Mouse (Mus musculus) MEL-GATA-1-ER (cell line): Measurements from ENCODE around the gene Vps4b.

Experiments
- DNase-seq: peaks from one replicate; pipeline ENCODE4 v3.0.0-alpha.2; 2012; ENCODE audit warnings: low read depth; ENCODE audit errors: extremely low read depth

Gene Vps4b

DNA sequence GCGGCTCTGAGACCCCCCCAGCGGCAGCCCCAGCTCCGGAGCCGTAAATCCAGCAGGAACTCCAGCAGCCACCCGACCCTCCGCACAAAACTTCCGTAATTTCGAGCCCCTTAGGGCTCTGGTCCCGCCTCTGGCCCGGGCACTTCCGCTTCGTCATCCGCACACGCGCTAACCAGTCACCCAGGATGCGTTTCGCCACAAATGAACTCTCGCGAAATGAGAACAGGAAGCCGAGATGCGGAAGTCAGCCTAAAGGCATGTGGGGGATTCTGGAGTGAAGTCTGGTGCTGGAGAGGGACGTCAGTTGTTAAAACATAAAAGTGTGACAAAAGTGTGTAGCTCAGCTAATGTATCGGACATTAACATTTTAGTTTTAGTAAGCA lies at the start of gene Vps4b:
Gene Vps4b, minus strand, starts transcription at position 187 of the 383 bp plus-strand sequence.
- peak; percentile 99 for DNase-seq

- DNase-seq: peak; percentile 32
These were observed 32.3 kb upstream of the Vps4b start for GRCm38 (mm10) chr1:106828784-106829183.

DNA sequence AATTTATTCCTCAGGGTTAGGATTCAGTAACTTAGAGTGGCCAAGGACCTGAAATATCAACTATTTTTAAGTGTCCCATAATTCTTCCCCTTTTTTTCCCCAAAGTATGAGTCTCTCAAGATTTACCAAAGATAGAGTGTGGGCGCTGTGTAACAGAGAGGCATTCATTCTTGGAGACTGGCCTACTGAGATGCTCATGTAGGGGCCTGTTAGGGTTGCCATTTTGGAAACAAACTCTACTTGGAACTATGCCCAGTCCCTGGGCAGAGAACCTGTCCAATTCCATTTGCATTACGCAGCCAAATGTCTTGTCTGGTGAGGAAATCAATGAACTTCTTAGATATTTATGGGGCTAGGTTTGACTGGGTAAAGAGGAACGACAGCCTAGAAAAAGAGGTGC lies 25.8 kb upstream of the Vps4b start:
- DNase-seq: no peak

DNA sequence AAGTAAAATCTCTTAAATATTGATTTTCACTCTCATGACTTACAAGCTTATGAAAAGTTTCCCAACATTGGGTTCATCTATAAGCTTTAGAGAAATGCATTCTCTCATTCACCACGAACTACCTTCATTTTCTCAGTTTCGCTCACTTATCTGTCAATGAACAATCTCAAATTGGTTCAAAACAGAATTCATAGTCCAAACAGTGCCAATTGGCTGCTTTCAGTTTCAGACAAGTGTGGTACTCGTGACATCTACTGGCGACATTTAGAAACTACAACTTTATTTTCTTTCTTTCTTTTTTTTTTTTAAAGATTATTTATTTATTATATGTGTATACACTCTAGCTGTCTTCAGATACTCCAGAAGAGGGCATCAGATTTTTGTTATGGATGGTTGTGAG lies 21.8 kb upstream of the Vps4b start:
- peak; percentile 66 for DNase-seq

- DNase-seq: no peak
These were observed 20.2 kb upstream of the Vps4b start for GRCm38 (mm10) chr1:106816766-106817165.

DNA sequence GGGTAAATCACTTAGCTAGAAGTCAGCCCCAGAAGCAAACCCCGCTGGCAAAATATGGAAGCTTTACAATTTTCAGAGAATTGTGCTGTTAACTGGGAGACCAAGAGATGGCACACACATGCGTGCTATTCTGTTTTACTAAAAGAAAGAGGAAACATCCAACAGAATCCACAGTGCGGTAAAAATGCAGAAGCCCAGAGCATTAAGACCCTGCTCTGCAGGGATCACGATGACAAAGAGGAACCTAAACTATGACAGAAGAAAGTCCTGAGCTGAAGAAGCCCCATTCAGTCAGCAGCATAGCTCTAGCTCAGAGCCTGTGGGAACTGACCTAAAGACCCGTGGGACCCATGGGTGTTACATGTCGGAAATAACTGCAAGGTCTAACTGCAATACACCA lies 18.7 kb upstream of the Vps4b start:
- peak; percentile 79 for DNase-seq

DNA sequence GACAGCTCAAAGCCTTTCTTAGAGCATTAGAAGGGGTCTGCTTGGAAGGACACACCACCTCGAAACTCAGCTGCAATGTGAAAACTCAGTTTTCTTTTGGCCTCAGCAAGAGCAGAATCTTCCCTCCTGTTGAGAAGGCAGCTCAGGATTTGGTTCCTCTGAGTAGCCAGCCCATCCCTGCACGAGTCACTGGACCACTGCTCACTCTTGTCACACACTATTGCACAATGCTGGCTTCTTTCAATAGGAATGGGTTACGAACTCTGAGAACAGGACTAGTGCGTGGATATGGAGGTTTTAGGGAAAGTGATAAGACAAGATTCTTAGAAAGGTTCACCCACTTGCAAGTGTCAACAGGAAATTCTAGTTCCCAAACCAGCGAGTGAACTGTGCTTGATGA lies 18.3 kb upstream of the Vps4b start:
- DNase-seq: no peak

DNA sequence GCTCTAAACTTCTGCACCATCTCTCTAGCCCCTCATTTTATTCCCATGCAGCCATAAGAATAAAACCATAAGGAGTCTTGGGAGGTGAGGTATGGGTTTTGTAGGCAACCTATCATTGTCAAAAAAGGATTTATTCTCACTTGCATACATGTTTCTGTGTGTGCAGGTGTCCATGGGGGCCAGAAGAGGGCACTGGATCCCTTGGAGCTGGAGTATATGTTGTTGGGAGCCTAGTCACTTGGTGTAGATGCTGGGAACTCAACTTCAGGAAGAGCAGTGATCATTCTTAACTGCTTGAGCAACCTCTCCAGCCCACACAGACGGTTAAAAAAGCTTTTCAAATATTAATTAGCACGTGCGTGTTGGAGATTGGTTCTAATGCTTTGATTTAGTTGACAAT lies 3.4 kb upstream of the Vps4b start:
- DNase-seq: no peak

GRCm38 (mm10) chr1:106799406-106799805 lies 2.9 kb upstream of the Vps4b start:
- no peak for DNase-seq

DNA sequence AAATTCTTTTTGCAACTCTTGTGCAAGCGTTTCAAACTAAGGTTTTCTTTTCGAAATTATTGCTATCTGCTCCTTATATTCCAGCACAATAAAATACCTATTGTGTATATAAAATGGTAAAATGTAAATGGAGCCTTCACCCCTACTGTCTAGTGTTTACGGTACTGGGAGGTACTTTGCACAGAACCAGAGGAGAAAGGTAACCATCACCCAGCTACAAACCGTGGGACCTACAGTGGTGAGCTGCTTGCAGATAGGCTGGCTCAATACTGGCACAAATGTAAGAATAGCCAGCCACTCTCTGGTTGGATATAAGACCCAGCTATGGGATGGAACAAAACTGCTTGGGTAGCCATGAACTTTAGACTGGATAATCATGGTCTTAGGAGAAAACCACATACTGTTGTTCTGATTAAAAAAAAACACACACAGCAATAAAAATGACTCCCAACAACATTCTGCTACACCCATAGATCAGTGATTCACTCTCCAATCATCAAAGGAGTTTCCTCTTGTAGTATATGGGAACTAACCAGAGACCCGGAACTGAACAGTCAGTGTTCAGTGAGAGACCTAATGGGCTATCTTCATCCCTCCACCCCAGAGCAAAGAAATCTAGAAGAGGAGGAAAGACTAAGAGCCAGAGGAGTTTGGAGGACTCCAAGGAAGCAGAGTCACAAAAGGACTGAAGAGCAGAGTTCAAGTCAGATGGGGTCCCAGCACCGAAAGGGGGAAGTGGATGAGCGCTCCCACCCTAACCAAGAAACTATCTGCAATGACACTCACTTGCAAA lies 655 bp upstream of the Vps4b start:
- peak; percentile 30 for DNase-seq

DNA sequence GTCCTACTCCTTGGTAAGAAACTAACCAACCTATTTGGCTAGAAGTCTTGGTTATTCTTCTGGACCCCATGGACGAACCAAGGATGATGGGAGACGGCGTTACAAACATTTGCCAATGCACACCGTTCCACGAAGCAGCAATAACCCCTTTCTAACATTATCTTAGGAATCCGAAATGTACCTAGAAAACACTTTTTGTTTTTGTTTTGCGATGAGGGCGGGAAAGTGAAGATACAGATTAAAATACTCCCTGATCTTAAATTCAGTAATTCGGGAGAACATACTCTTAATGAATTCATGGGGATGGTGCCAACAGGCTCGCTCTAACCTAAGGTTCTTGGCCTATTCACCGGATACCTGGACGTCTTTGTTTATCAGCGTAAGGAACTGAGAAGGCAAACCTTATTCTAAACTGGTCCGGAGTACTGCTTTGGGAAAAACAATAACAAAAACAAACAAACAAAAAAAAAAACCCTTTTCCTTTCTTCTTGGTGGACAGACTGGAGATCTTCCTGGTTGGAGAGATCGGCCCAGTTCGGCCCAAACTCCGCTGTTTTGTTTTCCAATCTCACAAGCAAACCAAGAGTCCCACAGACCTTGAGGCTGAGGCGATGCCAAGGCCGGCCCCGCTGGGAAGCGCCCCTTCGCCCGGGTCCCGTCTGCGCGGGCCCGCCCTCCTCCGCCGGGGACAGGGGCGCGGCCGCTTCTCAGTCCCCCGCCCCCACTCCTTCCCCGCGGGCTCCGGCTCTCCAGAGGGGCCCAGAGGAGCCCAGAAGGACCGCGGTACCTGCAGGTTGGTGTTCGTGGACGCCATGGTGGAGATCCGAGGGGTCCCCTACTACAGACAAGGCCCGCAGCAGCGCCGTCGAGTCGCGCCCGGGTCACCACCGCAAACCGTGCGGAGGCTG lies 640 bp downstream of the Vps4b start:
- peak; percentile 33 for DNase-seq

DNA sequence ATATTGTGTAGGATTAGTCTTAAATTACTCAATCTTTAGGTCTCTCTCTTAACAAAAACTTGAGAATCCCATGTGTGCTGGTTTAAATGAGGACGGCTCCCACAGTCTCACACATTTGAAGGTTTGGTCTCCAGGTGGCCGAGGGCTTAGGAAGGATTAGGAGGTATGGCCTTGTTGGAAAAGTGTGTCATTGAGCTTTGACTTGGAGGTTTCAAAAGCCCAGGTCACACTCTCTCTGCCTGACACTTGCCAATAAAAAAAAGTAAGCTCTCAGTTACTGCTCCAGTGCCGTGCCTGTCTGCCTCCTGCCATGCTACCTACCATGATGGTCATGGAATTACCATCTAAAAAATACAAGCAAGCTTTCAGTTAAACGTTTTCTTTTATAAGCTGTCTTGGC lies 21.6 kb downstream of the Vps4b start:
- no peak for DNase-seq

DNA sequence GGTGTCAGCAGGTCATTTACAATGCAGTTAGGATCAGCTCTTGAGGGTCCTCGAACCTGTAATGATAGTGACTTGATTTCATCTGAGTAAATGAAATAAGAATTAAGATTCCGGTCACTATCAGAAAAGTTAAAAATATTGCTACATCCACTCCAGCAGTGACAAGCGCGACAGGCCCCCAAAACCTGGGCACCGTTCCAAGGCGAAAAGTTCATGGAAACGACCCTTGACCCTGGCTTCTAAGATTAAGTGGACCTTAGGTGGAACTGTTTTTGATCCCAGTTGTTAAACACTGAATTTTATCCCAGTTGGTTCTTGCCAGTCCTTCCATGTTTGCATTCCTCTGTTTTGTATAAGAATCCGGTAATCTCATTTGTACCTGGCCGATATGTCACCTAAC lies 22.4 kb downstream of the Vps4b start:
- no peak for DNase-seq

- no peak for DNase-seq
These were observed 27.8 kb downstream of the Vps4b start for GRCm38 (mm10) chr1:106768773-106769172.

- no peak for DNase-seq
These were observed 30.8 kb downstream of the Vps4b start for GRCm38 (mm10) chr1:106765771-106766170.

GRCm38 (mm10) chr1:106764846-106765245 lies 31.7 kb downstream of the Vps4b start:
- no peak for DNase-seq

GRCm38 (mm10) chr1:106764281-106764680 lies 32.2 kb downstream of the Vps4b start:
- DNase-seq: no peak

- no peak for DNase-seq
These were observed 35.8 kb downstream of the Vps4b start for GRCm38 (mm10) chr1:106760750-106761149.

GRCm38 (mm10) chr1:106759572-106760435 lies 36.7 kb downstream of the Vps4b start, which contains the start of gene Kdsr:
Kdsr (minus strand) TSS chr1:106759727.
- peak; percentile 95 for DNase-seq

DNA sequence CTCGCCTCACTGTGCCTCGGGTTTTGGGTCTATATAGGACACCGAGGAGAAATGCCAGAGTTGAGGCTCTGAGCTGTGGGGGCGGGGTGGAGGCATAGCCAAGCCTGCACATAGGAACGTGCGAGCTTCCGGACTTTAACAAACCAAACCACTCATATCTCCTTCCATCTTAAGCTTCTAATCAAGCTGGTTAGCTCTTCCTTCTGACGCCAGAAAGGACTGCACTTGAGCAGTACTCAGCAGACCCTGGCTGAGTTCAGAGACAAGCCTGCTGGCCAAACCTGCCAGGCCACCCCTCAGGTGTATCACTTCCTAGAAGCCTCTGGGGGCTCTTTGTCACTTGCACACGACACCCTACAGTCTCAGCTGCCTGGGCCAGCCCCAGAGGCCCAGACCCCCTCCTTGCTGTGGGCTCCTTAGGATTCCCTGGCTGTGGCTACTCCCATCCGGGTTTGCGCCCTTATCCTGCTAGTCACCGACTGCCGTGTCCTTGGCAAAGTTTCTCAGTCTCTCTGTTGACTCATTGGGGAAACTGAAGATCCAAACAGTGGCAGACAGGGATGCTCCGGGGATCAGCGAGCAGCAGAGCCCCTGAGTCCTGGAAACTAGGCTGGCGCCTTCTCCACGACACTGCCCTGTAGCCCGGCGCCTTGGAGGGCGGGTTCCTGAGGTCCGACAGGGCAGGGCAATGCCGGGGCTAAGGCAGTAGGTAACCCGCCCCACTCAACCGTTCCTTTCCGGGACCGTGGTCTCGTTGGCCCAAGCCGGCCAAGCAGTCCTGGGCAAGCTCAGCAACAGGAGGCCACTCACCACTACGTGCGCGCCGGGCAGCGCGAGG lies 37.6 kb downstream of the Vps4b start:
- peak; percentile 46 for DNase-seq
